Mouse (Mus musculus) neural tube, embryonic 13.5 days (tissue): ENCODE data around the gene Lcn5. TPM values are rescaled to one million over a fixed set of nuclear protein-coding genes. Genes with fewer than 3 reads are reported as not detected.

ENCODE experiments used
- polyA plus RNA-seq: library from polyadenylated mRNA; unstranded; fragments of >200 nt; fragmentation: Nextera tagmentation; extraction: Ambion mirVana; gene quantifications from 2 replicates; pipeline ENCODE4 v1.2.1, GENCODE M21; 2015

The Lcn5 gene
- polyA plus RNA-seq, 1 experiment from 2014 or later, result not detected

Other genes starting within 250 kb of the Lcn5 start
- gene Fut7, start 234.7 kb upstream of the Lcn5 start, polyA plus RNA-seq, result 0.18 TPM in 1 of 2 replicates, not detected in the other
- gene Abca2, start 229.2 kb upstream of the Lcn5 start, polyA plus RNA-seq, result 9.8 and 10.2 TPM in 2 replicates
- gene Clic3, start 201.1 kb upstream of the Lcn5 start, polyA plus RNA-seq, result 2.8 and 3.2 TPM in 2 replicates
- 85.1 and 97.1 TPM in 2 replicates for gene Paxx, start 196.9 kb upstream of the Lcn5 start, polyA plus RNA-seq
- 19.7 and 19.9 TPM in 2 replicates for gene Ptgds, start 187.9 kb upstream of the Lcn5 start, polyA plus RNA-seq
- gene Lcn12, start 164.0 kb upstream of the Lcn5 start, polyA plus RNA-seq, result not detected in 2 replicates
- gene Fbxw5, start 157.2 kb upstream of the Lcn5 start, polyA plus RNA-seq, result 124 and 129 TPM in 2 replicates
- gene C8g, start 156.2 kb upstream of the Lcn5 start, polyA plus RNA-seq, result 5.7 and 8.0 TPM in 2 replicates
- gene Traf2, start 111.0 kb upstream of the Lcn5 start, polyA plus RNA-seq, result 19.2 and 20.8 TPM in 2 replicates
- 426 and 453 TPM in 2 replicates for gene Edf1, start 100.1 kb upstream of the Lcn5 start, polyA plus RNA-seq
- 2.5 and 3.4 TPM in 2 replicates for gene Mamdc4, start 83.1 kb upstream of the Lcn5 start, polyA plus RNA-seq
- 180 and 188 TPM in 2 replicates for gene Phpt1, start 82.7 kb upstream of the Lcn5 start, polyA plus RNA-seq
- gene Ajm1, start 76.2 kb upstream of the Lcn5 start, polyA plus RNA-seq, result 7.1 and 8.4 TPM in 2 replicates
- 65.7 and 74.3 TPM in 2 replicates for gene Rabl6, start 49.4 kb upstream of the Lcn5 start, polyA plus RNA-seq
- 0.12 and 0.17 TPM in 2 replicates for gene Ccdc183, start 40.3 kb upstream of the Lcn5 start, polyA plus RNA-seq
- gene Tmem141, start 35.9 kb upstream of the Lcn5 start, polyA plus RNA-seq, result 37.7 and 41.2 TPM in 2 replicates
- 2.7 and 3.1 TPM in 2 replicates for gene Fcna, start 29.9 kb upstream of the Lcn5 start, polyA plus RNA-seq
- not detected in 2 replicates for gene Lcn8, start 4.8 kb upstream of the Lcn5 start, polyA plus RNA-seq
- gene Lcn6, start 18.8 kb downstream of the Lcn5 start, polyA plus RNA-seq, result not detected in 2 replicates
- not detected in 2 replicates for gene Lcn10, start 24.8 kb downstream of the Lcn5 start, polyA plus RNA-seq
- not detected in 2 replicates for gene Obp2a, start 42.1 kb downstream of the Lcn5 start, polyA plus RNA-seq
- gene Bmyc, start 48.8 kb downstream of the Lcn5 start, polyA plus RNA-seq, result 113 and 121 TPM in 2 replicates
- not detected in 2 replicates for gene Obp2b, start 79.1 kb downstream of the Lcn5 start, polyA plus RNA-seq
- not detected in 2 replicates for gene Lcn3, start 107.6 kb downstream of the Lcn5 start, polyA plus RNA-seq
- gene Lcn11, start 119.1 kb downstream of the Lcn5 start, polyA plus RNA-seq, result not detected in 2 replicates
- not detected in 2 replicates for gene Gm13539, start 124.3 kb downstream of the Lcn5 start, polyA plus RNA-seq
- gene Glt6d1, start 157.9 kb downstream of the Lcn5 start, polyA plus RNA-seq, result not detected in 2 replicates
- gene Lcn9, start 165.2 kb downstream of the Lcn5 start, polyA plus RNA-seq, result not detected in 2 replicates
- gene Sohlh1, start 189.3 kb downstream of the Lcn5 start, polyA plus RNA-seq, result not detected in 2 replicates
- 10.7 and 11.3 TPM in 2 replicates for gene Kcnt1, start 205.8 kb downstream of the Lcn5 start, polyA plus RNA-seq